Mouse (Mus musculus) kidney, embryonic 15.5 days (tissue): ENCODE results near the gene Cbx3. TPM values are rescaled to one million over a fixed set of nuclear protein-coding genes. Genes with fewer than 3 reads are reported as not detected.

Experiments used
- ATAC-seq: fragments of 200-750 bp; cut with Nextera tagmentation; replicated peaks from 2 replicates; pipeline ENCODE4 v1.8.0; 2017; ENCODE audit warnings: moderate TSS enrichment; ENCODE audit not compliant: low FRiP score
- H3K27ac ChIP-seq: fragments of 300-500 bp; sonication (generic); 2 replicates; pipeline ENCODE4 v1.5.1; 2015; ENCODE audit warnings: mild to moderate bottlenecking, inconsistent platforms
- H3K27me3 ChIP-seq: fragments of 300-500 bp; sonication (generic); 2 replicates; pipeline ENCODE4 v1.6.1; 2015; ENCODE audit warnings: inconsistent platforms
- H3K36me3 ChIP-seq: fragments of 300-500 bp; sonication (generic); 2 replicates; pipeline ENCODE4 v1.6.1; 2015; ENCODE audit warnings: inconsistent platforms
- H3K4me1 ChIP-seq: fragments of 300-500 bp; sonication (generic); 2 replicates; pipeline ENCODE4 v1.6.1; 2015; ENCODE audit warnings: inconsistent platforms
- H3K4me2 ChIP-seq: fragments of 300-500 bp; sonication (generic); 2 replicates; pipeline ENCODE4 v1.6.1; 2015; ENCODE audit warnings: moderate library complexity, mild to moderate bottlenecking, inconsistent platforms
- H3K4me3 ChIP-seq: fragments of 300-500 bp; sonication (generic); replicated peaks from 2 replicates; pipeline ENCODE4 v1.5.1; 2015; ENCODE audit warnings: mild to moderate bottlenecking, inconsistent platforms
- H3K9ac ChIP-seq: fragments of 300-500 bp; sonication (generic); 2 replicates; pipeline ENCODE4 v1.6.1; 2015; ENCODE audit warnings: mild to moderate bottlenecking, inconsistent platforms
- H3K9me3 ChIP-seq: fragments of 300-500 bp; sonication (generic); replicated peaks from 2 replicates; pipeline ENCODE4 v1.6.1; 2016; ENCODE audit warnings: inconsistent platforms
- WGBS: fragments of 180-500 bp; shearing (Covaris S2); methylation state at CpG from one replicate; pipeline ENCODE4 v1.1.7; 2015; ENCODE audit warnings: mixed read lengths; 5-methylcytosine and 5-hydroxymethylcytosine counted together
- polyA plus RNA-seq: library from polyadenylated mRNA; unstranded; fragments of >200 nt; fragmentation: Nextera tagmentation; extraction: Ambion mirVana; gene quantifications from 2 replicates; pipeline ENCODE4 v1.2.1, GENCODE M21; 2015

Gene Cbx3
- polyA plus RNA-seq, 1 experiment from 2014 or later, result 476 TPM

- Histone ChIP-seq H3K27me3 (no peaks in the 10 kb centered on the region), H3K4me1 (peaks cover 11% of the 10 kb centered on the region), H3K36me3 (peaks cover 42% of the 10 kb centered on the region), H3K4me3 (no peak overlapping the region), H3K9ac (no peak overlapping the region), H3K4me2 (no peak overlapping the region), H3K9me3 (no peaks in the 10 kb centered on the region), H3K27ac (no peak overlapping the region)
- 74% methylated on average over 3 of the region's 3 CpGs for WGBS
- no peak for ATAC-seq
Observed at GRCm38 (mm10) chr6:51457283-51457682, 12.9 kb upstream of the Cbx3 start.

- Histone ChIP-seq H3K4me2 (no peak overlapping the region), H3K9me3 (no peaks in the 10 kb centered on the region), H3K4me1 (peaks cover 8% of the 10 kb centered on the region), H3K27ac (peak overlapping the region; percentile 9; the same call in 1 of the 2 replicates), H3K36me3 (peaks cover 44% of the 10 kb centered on the region), H3K4me3 (no peak overlapping the region), H3K27me3 (no peaks in the 10 kb centered on the region), H3K9ac (no peak overlapping the region)
- ATAC-seq, result no peak
- WGBS, result 80% methylated on average over 8 of the region's 8 CpGs
Observed at GRCm38 (mm10) chr6:51457770-51458387, 12.3 kb upstream of the Cbx3 start.

- no peaks in the 10 kb centered on the region for H3K27me3 ChIP-seq
- peaks cover 55% of the 10 kb centered on the region for H3K36me3 ChIP-seq
- 0 out of 2 replicates have a peak, but pooled peaks have one; percentile 23 for ATAC-seq
- peaks cover 5% of the 10 kb centered on the region; the same call in 1 of the 2 replicates for H3K4me1 ChIP-seq
- H3K4me3 ChIP-seq, result no peak overlapping the region
- H3K4me2 ChIP-seq, result no peak overlapping the region
- H3K9ac ChIP-seq, result no peak overlapping the region
- no peaks in the 10 kb centered on the region for H3K9me3 ChIP-seq
- WGBS, result 63% methylated on average over 2 of the region's 2 CpGs
- H3K27ac ChIP-seq, result no peak overlapping the region
Observed at GRCm38 (mm10) chr6:51458925-51459312, 11.2 kb upstream of the Cbx3 start.

GRCm38 (mm10) chr6:51459313-51460020 is 10.7 kb upstream of the Cbx3 start:
- WGBS, result 43% methylated on average over 5 of the region's 5 CpGs
- peak; percentile 44 for ATAC-seq

GRCm38 (mm10) chr6:51460021-51460360 is 10.2 kb upstream of the Cbx3 start:
- no peak overlapping the region for H3K9ac ChIP-seq
- ATAC-seq, result no peak; the same call in 1 of the 2 replicates
- no peaks in the 10 kb centered on the region for H3K27me3 ChIP-seq
- no peak overlapping the region for H3K4me2 ChIP-seq
- no peak overlapping the region for H3K27ac ChIP-seq
- no peaks in the 10 kb centered on the region for H3K9me3 ChIP-seq
- H3K4me3 ChIP-seq, result no peak overlapping the region
- 82% methylated on average over 4 of the region's 4 CpGs for WGBS
- H3K36me3 ChIP-seq, result peaks cover 64% of the 10 kb centered on the region
- H3K4me1 ChIP-seq, result peaks cover 6% of the 10 kb centered on the region; the same call in 1 of the 2 replicates

More at GRCm38 (mm10) chr6:51459313-51460020, 10.7 kb upstream of the Cbx3 start:
- H3K4me2 ChIP-seq, result no peak overlapping the region
- H3K9me3 ChIP-seq, result no peaks in the 10 kb centered on the region
- no peak overlapping the region for H3K9ac ChIP-seq
- no peak overlapping the region for H3K27ac ChIP-seq
- peaks cover 6% of the 10 kb centered on the region; the same call in 1 of the 2 replicates for H3K4me1 ChIP-seq
- H3K36me3 ChIP-seq, result peaks cover 60% of the 10 kb centered on the region
- H3K4me3 ChIP-seq, result no peak overlapping the region
- H3K27me3 ChIP-seq, result no peaks in the 10 kb centered on the region

- ATAC-seq, result no peak
Observed at GRCm38 (mm10) chr6:51460363-51460762, 9.8 kb upstream of the Cbx3 start.

GRCm38 (mm10) chr6:51467649-51468048 is 2.5 kb upstream of the Cbx3 start:
- Histone ChIP-seq H3K27me3 (no peaks in the 10 kb centered on the region), H3K9ac (peak overlapping the region; percentile 55), H3K36me3 (peaks cover 50% of the 10 kb centered on the region), H3K4me2 (peak overlapping the region; percentile 62), H3K27ac (no peak overlapping the region), H3K9me3 (no peaks in the 10 kb centered on the region), H3K4me3 (peak overlapping the region; percentile 84), H3K4me1 (peaks cover 32% of the 10 kb centered on the region)
- no peak for ATAC-seq
- WGBS, result 2% methylated on average over 2 of the region's 2 CpGs

More at GRCm38 (mm10) chr6:51460363-51460762, 9.8 kb upstream of the Cbx3 start:
- Histone ChIP-seq H3K9me3 (no peaks in the 10 kb centered on the region), H3K4me1 (peaks cover 6% of the 10 kb centered on the region), H3K4me3 (no peak overlapping the region), H3K27ac (no peak overlapping the region), H3K4me2 (no peak overlapping the region), H3K9ac (no peak overlapping the region), H3K27me3 (no peaks in the 10 kb centered on the region), H3K36me3 (peaks cover 68% of the 10 kb centered on the region)
- WGBS, result 76% methylated on average over 3 of the region's 3 CpGs

- peaks cover 51% of the 10 kb centered on the region for H3K36me3 ChIP-seq
- peaks cover 34% of the 10 kb centered on the region for H3K4me1 ChIP-seq
- H3K9me3 ChIP-seq, result no peaks in the 10 kb centered on the region
- WGBS, result under 1% methylated on average over 63 of the region's 63 CpGs
- peak overlapping the region; percentile 100 for H3K27ac ChIP-seq
- H3K4me2 ChIP-seq, result peak overlapping the region; percentile 62
- H3K27me3 ChIP-seq, result no peaks in the 10 kb centered on the region
- peak overlapping the region; percentile 84 for H3K4me3 ChIP-seq
- H3K9ac ChIP-seq, result peak overlapping the region; percentile 97
- peak; percentile 24; the same call in 1 of the 2 replicates for ATAC-seq
Observed at GRCm38 (mm10) chr6:51468891-51469561, 1.1 kb upstream of the Cbx3 start.

GRCm38 (mm10) chr6:51469715-51470310 is 347 bp upstream of the Cbx3 start, which contains the start of gene Hnrnpa2b1:
Gene Hnrnpa2b1 (minus strand): TSS chr6:51469894.
- Histone ChIP-seq H3K4me3 (peak within 1 kb of the TSS; percentile 84), H3K36me3 (peaks cover 52% of the 10 kb centered on the region), H3K4me1 (peaks cover 34% of the 10 kb centered on the region), H3K9ac (peak within 1 kb of the TSS; percentile 98), H3K27ac (peak within 1 kb of the TSS; percentile 100), H3K9me3 (no peaks in the 10 kb centered on the region), H3K27me3 (no peaks in the 10 kb centered on the region), H3K4me2 (peak within 1 kb of the TSS; percentile 65)
- WGBS, result under 1% methylated on average over 63 of the region's 63 CpGs
- peak; percentile 95 for ATAC-seq

- H3K27ac ChIP-seq, result peak overlapping the region; percentile 100
- H3K27me3 ChIP-seq, result no peaks in the 10 kb centered on the region
- peaks cover 26% of the 10 kb centered on the region for H3K4me1 ChIP-seq
- no peak for ATAC-seq
- peak overlapping the region; percentile 98 for H3K9ac ChIP-seq
- H3K4me2 ChIP-seq, result peak overlapping the region; percentile 65
- 1% methylated on average over 10 of the region's 10 CpGs for WGBS
- H3K4me3 ChIP-seq, result peak overlapping the region; percentile 84
- H3K36me3 ChIP-seq, result peaks cover 52% of the 10 kb centered on the region
- H3K9me3 ChIP-seq, result no peaks in the 10 kb centered on the region
Observed at GRCm38 (mm10) chr6:51471179-51471505, 982 bp downstream of the Cbx3 start.

- whole genome bisulfite sequencing, result 8% methylated on average over 3 of the region's 3 CpGs
- Histone ChIP-seq H3K4me2 (peak overlapping the region; percentile 65), H3K27me3 (no peaks in the 10 kb centered on the region), H3K4me3 (peak overlapping the region; percentile 84), H3K36me3 (peaks cover 51% of the 10 kb centered on the region), H3K4me1 (peaks cover 20% of the 10 kb centered on the region), H3K9ac (peak overlapping the region; percentile 57), H3K9me3 (no peaks in the 10 kb centered on the region), H3K27ac (no peak overlapping the region)
- ATAC-seq, result no peak
Observed at GRCm38 (mm10) chr6:51471782-51472181, 1.6 kb downstream of the Cbx3 start.

GRCm38 (mm10) chr6:51472213-51472612 is 2.1 kb downstream of the Cbx3 start:
- Histone ChIP-seq H3K9ac (peak overlapping the region; percentile 57), H3K9me3 (no peaks in the 10 kb centered on the region), H3K36me3 (peaks cover 52% of the 10 kb centered on the region), H3K4me3 (peak overlapping the region; percentile 84), H3K27ac (no peak overlapping the region), H3K4me2 (peak overlapping the region; percentile 65), H3K4me1 (peaks cover 17% of the 10 kb centered on the region), H3K27me3 (no peaks in the 10 kb centered on the region)
- ATAC-seq, result no peak
- WGBS, result 39% methylated on average over 4 of the region's 4 CpGs
